Mouse (Mus musculus): ENCODE data around the gene Mesp1.

DNA sequence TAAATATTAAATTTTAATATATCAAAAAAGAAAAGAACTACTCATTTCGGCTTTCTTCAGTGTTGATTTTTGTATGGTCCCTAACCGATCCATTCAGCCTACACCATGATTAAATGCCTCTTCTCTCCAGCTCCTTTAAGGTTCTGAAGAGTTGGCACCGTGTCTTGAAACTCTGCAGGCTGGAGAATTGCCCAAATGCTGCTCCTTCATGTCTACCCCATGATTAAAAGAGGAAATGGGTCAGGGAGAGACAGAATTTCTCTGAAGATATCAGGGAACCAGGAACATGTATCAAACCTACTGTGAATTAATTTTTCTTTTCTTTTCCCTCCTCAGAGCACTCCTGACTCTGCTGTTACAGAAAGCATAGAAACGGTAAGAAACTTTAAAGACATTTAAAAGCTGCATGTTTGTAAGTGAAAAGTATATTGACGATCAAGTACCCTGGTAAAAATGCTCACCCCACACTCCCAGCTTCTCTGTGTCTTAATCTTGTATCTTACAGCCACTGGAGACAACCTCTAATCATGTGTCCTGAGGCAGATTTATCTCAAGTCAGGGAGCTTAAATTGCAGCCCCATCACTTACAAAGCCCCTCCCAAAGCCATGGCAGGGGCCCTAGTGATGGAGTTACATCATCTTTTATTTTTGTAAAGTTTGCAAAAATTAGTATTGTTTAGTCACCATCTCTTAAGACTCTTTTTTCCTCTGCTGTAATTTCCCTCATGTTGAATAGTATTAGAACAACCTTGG, 32.3 kb downstream of the Mesp1 start:
- TF ChIP-seq CTCF (IDR thresholded peaks at IDR 0.05; ENCODE audit: low read depth) (no peak), EP300 (IDR thresholded peaks at IDR 0.05; ENCODE audit: low read depth) (no peak)
